Mouse (Mus musculus) midbrain, embryonic 12.5 days (tissue): ENCODE measurements at regions not wholly inside any gene's neighbourhood (a gene's known extent, or its start where the extent isn't known, plus 50 kb on each side); places are given as distances from the start of the nearest gene placed in this dataset.

Experiments
- ATAC-seq: fragments of 200-750 bp; cut with Nextera tagmentation; 2 replicates; pipeline ENCODE4 v1.8.0; 2017; ENCODE audit warnings: low read depth, moderate TSS enrichment, moderate library complexity; ENCODE audit not compliant: low FRiP score
- H3K27ac ChIP-seq: fragments of 300-500 bp; sonication (generic); replicated peaks from 2 replicates; pipeline ENCODE4 v1.5.1; 2016; ENCODE audit warnings: mild to moderate bottlenecking
- H3K27me3 ChIP-seq: fragments of 300-500 bp; sonication (generic); 2 replicates; pipeline ENCODE4 v1.6.1; 2016; ENCODE audit warnings: mild to moderate bottlenecking
- H3K36me3 ChIP-seq: fragments of 300-500 bp; sonication (generic); 2 replicates; pipeline ENCODE4 v1.6.1; 2016
- H3K4me1 ChIP-seq: fragments of 300-500 bp; sonication (generic); 2 replicates; pipeline ENCODE4 v1.6.1; 2016
- H3K4me2 ChIP-seq: fragments of 300-500 bp; sonication (generic); replicated peaks from 2 replicates; pipeline ENCODE4 v1.6.1; 2016; ENCODE audit warnings: mild to moderate bottlenecking, moderate library complexity
- H3K4me3 ChIP-seq: fragments of 300-500 bp; sonication (generic); 2 replicates; pipeline ENCODE4 v1.5.1; 2016; ENCODE audit warnings: mild to moderate bottlenecking
- H3K9ac ChIP-seq: fragments of 300-500 bp; sonication (generic); replicated peaks from 2 replicates; pipeline ENCODE4 v1.6.1; 2016; ENCODE audit warnings: mild to moderate bottlenecking, moderate library complexity
- H3K9me3 ChIP-seq: fragments of 300-500 bp; sonication (generic); 2 replicates; pipeline ENCODE4 v1.6.1; 2016; ENCODE audit warnings: mild to moderate bottlenecking
- WGBS: fragments of 180-500 bp; shearing (Covaris S2); methylation state at CpG from one replicate; pipeline ENCODE4 v1.1.7; 2016; 5-methylcytosine and 5-hydroxymethylcytosine counted together

DNA sequence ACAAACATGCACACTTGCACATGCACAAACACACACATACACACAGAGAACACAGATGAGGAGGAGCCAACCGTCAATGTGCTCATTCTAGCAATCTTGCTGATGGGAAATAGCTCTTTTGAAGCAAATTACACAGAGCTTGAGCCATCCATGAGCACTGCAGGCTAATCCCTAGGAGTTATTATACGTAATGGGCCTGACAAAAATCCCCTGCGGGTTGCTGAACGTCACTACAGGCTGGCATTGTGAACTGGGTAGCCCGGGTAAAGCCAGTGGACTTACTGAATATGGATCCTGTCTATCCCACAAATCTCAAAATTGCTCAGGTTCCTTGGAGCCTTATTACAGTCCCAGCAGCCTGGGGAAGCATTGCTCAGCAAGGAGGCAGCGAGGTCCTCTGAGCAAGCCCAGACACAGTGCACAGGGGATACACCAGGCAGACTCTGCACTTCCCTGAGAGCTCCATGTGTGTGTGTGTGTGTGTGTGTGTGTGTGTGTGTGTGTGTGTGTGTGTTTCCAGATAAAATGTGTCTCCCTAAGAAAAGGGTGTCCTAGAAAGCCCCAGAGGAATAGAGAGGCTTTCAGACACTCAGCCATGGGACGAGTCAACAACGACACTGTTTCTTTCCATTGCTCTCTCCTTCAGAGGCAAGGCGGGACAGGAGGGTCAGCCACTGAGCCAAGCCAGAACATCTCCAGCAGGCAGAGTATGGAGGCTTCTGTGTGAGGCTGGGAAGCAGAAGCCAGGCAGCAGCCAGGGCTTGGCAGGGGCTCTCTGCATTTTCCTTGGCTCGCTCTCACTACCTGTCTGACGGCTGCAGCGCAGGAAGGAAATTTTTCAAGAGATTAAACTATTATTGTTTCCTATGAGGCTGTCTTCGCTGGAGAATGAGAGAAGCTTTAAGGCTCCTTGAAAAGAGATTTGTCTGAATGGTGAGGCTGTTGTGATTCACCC lies 222.9 kb downstream of the Setd4 start:
- H3K4me3 ChIP-seq, result no peak overlapping the region

GRCm38 (mm10) chr16:93380117-93380516 lies 223.7 kb downstream of the Setd4 start:
- no peaks in the 10 kb centered on the region for H3K36me3 ChIP-seq
- H3K27me3 ChIP-seq, result no peaks in the 10 kb centered on the region
- no peak for ATAC-seq
- no peaks in the 10 kb centered on the region for H3K9me3 ChIP-seq
- H3K4me3 ChIP-seq, result no peak overlapping the region
- no peak overlapping the region for H3K27ac ChIP-seq
- no peak overlapping the region for H3K4me2 ChIP-seq
- 56% methylated on average over 4 of the region's 4 CpGs for WGBS
- no peak overlapping the region for H3K9ac ChIP-seq
- H3K4me1 ChIP-seq, result peaks cover 22% of the 10 kb centered on the region

More for the DNA sequence above, 222.9 kb downstream of the Setd4 start:
- Histone ChIP-seq H3K36me3 (no peaks in the 10 kb centered on the region), H3K4me2 (no peak overlapping the region), H3K9ac (no peak overlapping the region), H3K9me3 (no peaks in the 10 kb centered on the region), H3K27ac (0 out of 2 replicates have a peak overlapping the region, but pooled peaks have one; percentile 2), H3K4me1 (peaks cover 22% of the 10 kb centered on the region), H3K27me3 (no peaks in the 10 kb centered on the region)
- no peak for ATAC-seq
- 47% methylated on average over 13 of the region's 13 CpGs for WGBS

GRCm38 (mm10) chr16:93379611-93380010 lies 224.3 kb downstream of the Setd4 start:
- H3K9me3 ChIP-seq, result no peaks in the 10 kb centered on the region
- H3K27ac ChIP-seq, result no peak overlapping the region
- H3K4me3 ChIP-seq, result no peak overlapping the region
- H3K4me1 ChIP-seq, result peaks cover 22% of the 10 kb centered on the region
- H3K36me3 ChIP-seq, result no peaks in the 10 kb centered on the region
- H3K9ac ChIP-seq, result no peak overlapping the region
- no peak for ATAC-seq
- no peaks in the 10 kb centered on the region for H3K27me3 ChIP-seq
- H3K4me2 ChIP-seq, result no peak overlapping the region
- WGBS, result 47% methylated on average over 6 of the region's 6 CpGs

DNA sequence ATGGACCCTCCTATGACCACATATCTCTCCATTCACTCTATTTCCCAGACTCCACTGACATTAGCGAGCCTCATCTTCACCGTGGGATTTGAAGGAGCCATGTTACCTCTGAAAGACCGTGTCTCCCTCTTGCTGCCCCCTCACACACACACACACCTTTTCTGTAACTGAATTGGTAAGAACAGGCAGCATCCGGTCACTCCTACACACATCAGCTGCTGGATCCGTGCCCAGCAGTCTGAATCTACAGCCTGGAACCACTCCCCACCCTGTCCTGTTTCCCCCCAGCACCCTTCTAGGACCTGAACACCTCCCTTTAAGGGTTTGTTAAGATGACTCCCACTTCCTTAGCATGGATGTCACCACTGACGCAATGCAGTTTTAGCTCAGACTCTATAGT lies 229.2 kb downstream of the Setd4 start:
- 90% methylated on average over 6 of the region's 6 CpGs for WGBS
- H3K36me3 ChIP-seq, result no peaks in the 10 kb centered on the region

GRCm38 (mm10) chr16:93369766-93370146 lies 234.1 kb downstream of the Setd4 start:
- Histone ChIP-seq H3K9ac (no peak overlapping the region), H3K4me2 (no peak overlapping the region), H3K36me3 (no peaks in the 10 kb centered on the region), H3K27me3 (no peaks in the 10 kb centered on the region), H3K9me3 (no peaks in the 10 kb centered on the region), H3K4me1 (0 out of 2 replicates have a peak, but pooled peaks cover 3% of the 10 kb centered on the region), H3K4me3 (no peak overlapping the region), H3K27ac (no peak overlapping the region)
- no peak for ATAC-seq
- 79% methylated on average over 10 of the region's 10 CpGs for WGBS

More for the DNA sequence above, 229.2 kb downstream of the Setd4 start:
- H3K27ac ChIP-seq, result no peak overlapping the region
- H3K9ac ChIP-seq, result no peak overlapping the region
- H3K4me2 ChIP-seq, result no peak overlapping the region
- peaks cover 4% of the 10 kb centered on the region for H3K4me1 ChIP-seq
- H3K27me3 ChIP-seq, result no peaks in the 10 kb centered on the region
- no peak for ATAC-seq
- no peaks in the 10 kb centered on the region for H3K9me3 ChIP-seq
- no peak overlapping the region for H3K4me3 ChIP-seq

DNA sequence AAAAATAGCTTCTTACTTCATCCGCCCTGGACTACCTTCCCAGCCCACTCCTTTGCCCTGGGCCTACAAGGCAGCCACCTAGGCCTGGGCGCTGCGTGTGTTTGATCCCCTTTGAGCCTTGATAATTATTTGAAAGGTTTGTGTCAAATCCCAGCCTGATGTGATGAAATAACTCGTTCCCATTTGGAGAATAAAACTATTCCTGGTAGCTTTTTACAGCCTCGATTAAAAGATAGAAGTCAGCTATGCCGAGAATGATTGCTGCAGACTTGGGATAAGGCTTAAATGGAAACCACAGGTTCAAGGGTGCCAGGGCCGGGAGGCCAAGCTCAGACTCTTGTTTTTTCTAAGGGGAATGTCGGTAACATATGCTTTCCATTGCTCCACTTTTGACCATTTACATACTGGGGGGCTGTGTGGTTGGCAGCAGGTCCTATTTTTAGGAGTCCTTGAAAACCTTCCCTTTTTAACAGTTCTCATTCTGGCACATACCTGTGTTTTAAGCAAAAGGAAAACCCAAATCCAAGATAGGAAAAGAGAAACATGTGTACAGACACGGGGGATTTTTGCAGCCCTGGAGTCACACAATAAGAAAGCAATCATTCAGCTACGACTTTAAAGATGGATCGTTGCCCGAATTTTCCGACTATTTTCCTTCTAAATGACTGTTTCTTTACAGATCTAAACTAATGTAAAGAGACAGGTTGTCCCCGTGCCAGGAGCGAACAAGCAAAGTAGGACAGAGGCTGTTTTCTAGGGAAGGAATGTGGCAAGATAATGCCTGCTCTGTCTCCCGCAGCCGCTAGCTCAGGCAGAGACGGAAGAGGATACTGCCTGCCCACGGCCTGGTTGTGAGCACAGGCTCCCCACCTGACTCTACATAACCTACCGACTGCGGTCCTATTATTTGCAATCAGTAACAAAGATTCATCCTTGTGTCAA lies 234.8 kb downstream of the Setd4 start:
- Histone ChIP-seq H3K4me2 (no peak overlapping the region), H3K27ac (no peak overlapping the region), H3K4me3 (no peak overlapping the region), H3K9me3 (no peaks in the 10 kb centered on the region), H3K9ac (no peak overlapping the region), H3K4me1 (0 out of 2 replicates have a peak, but pooled peaks cover 3% of the 10 kb centered on the region), H3K27me3 (no peaks in the 10 kb centered on the region), H3K36me3 (no peaks in the 10 kb centered on the region)
- ATAC-seq, result no peak
- 75% methylated on average over 21 of the region's 21 CpGs for WGBS

- no peaks in the 10 kb centered on the region for H3K27me3 ChIP-seq
- no peak overlapping the region for H3K9ac ChIP-seq
- H3K4me3 ChIP-seq, result no peak overlapping the region
- H3K27ac ChIP-seq, result no peak overlapping the region
- no peak for ATAC-seq
- H3K36me3 ChIP-seq, result no peaks in the 10 kb centered on the region
- 87% methylated on average over 6 of the region's 6 CpGs for WGBS
- no peak overlapping the region for H3K4me2 ChIP-seq
- H3K9me3 ChIP-seq, result no peaks in the 10 kb centered on the region
- H3K4me1 ChIP-seq, result 0 out of 2 replicates have a peak, but pooled peaks cover 3% of the 10 kb centered on the region
Measured at GRCm38 (mm10) chr16:93367995-93368394, 235.9 kb downstream of the Setd4 start.

DNA sequence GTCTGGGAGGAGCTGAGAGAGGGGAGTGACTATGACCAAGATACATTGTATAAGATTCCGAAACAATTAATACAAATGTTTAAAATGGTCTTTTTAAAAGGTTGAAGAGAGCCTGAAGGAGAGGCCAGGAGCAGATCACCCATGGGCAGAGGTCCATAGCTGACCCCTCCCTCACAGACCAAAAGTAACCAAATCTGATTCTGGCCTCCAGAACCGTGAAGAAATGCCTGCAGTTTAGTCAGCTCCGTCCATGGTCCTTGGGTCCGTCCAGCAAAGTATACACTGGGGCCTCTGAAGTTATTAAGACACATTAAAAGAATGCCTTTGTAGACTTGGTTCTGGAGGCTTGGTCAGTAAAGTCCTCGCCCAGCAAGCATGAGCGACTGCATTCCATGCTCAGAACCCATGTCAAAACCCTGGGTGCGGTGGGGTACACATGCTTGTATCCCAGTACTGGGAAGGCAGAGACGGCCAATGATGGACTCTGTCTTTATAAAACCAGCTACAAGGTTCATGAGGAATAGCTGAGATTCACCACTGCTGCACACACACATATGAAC lies 236.5 kb downstream of the Setd4 start:
- no peaks in the 10 kb centered on the region for H3K27me3 ChIP-seq
- no peak overlapping the region for H3K4me3 ChIP-seq
- no peak overlapping the region for H3K27ac ChIP-seq
- ATAC-seq, result no peak
- H3K9ac ChIP-seq, result no peak overlapping the region
- H3K36me3 ChIP-seq, result no peaks in the 10 kb centered on the region
- 0 out of 2 replicates have a peak, but pooled peaks cover 3% of the 10 kb centered on the region for H3K4me1 ChIP-seq
- no peak overlapping the region for H3K4me2 ChIP-seq
- 84% methylated on average over 8 of the region's 8 CpGs for WGBS
- no peaks in the 10 kb centered on the region for H3K9me3 ChIP-seq

- WGBS, result 81% methylated on average over 5 of the region's 5 CpGs
- Histone ChIP-seq H3K4me1 (0 out of 2 replicates have a peak, but pooled peaks cover 3% of the 10 kb centered on the region), H3K27ac (no peak overlapping the region), H3K27me3 (no peaks in the 10 kb centered on the region), H3K36me3 (no peaks in the 10 kb centered on the region), H3K4me2 (no peak overlapping the region), H3K9ac (no peak overlapping the region), H3K9me3 (no peaks in the 10 kb centered on the region), H3K4me3 (no peak overlapping the region)
- no peak for ATAC-seq
Measured at GRCm38 (mm10) chr16:93366383-93366941, 237.4 kb downstream of the Setd4 start.

- 0 out of 2 replicates have a peak, but pooled peaks cover 3% of the 10 kb centered on the region for H3K4me1 ChIP-seq
- ATAC-seq, result no peak
Measured at GRCm38 (mm10) chr16:93365236-93365951, 238.5 kb downstream of the Setd4 start.

GRCm38 (mm10) chr16:93359772-93360171 lies 244.1 kb downstream of the Setd4 start:
- ATAC-seq, result no peak
- no peaks in the 10 kb centered on the region for H3K4me1 ChIP-seq
- H3K27me3 ChIP-seq, result no peaks in the 10 kb centered on the region
- H3K36me3 ChIP-seq, result no peaks in the 10 kb centered on the region
- no peak overlapping the region for H3K27ac ChIP-seq
- no peak overlapping the region for H3K4me3 ChIP-seq
- H3K9me3 ChIP-seq, result no peaks in the 10 kb centered on the region
- WGBS, result 95% methylated on average over 8 of the region's 8 CpGs
- no peak overlapping the region for H3K9ac ChIP-seq
- no peak overlapping the region for H3K4me2 ChIP-seq

More at GRCm38 (mm10) chr16:93365236-93365951, 238.5 kb downstream of the Setd4 start:
- Histone ChIP-seq H3K27ac (no peak overlapping the region), H3K27me3 (no peaks in the 10 kb centered on the region), H3K9me3 (no peaks in the 10 kb centered on the region), H3K4me2 (no peak overlapping the region), H3K36me3 (no peaks in the 10 kb centered on the region), H3K4me3 (no peak overlapping the region), H3K9ac (no peak overlapping the region)
- 77% methylated on average over 3 of the region's 3 CpGs for WGBS
